Mouse (Mus musculus) frontal cortex, postnatal 14 days (tissue): ENCODE measurements around the gene Setmar.
A peak's percentile ranks its signal among the peaks of the same experiment; 100 is the strongest.

ENCODE experiments used
- DNase-seq, 2 experiments: peaks; one replicate each; pipeline ENCODE4 v3.0.0; 2022; ENCODE audit warnings: low spot score in 2 of 2

The Setmar gene

DNA sequence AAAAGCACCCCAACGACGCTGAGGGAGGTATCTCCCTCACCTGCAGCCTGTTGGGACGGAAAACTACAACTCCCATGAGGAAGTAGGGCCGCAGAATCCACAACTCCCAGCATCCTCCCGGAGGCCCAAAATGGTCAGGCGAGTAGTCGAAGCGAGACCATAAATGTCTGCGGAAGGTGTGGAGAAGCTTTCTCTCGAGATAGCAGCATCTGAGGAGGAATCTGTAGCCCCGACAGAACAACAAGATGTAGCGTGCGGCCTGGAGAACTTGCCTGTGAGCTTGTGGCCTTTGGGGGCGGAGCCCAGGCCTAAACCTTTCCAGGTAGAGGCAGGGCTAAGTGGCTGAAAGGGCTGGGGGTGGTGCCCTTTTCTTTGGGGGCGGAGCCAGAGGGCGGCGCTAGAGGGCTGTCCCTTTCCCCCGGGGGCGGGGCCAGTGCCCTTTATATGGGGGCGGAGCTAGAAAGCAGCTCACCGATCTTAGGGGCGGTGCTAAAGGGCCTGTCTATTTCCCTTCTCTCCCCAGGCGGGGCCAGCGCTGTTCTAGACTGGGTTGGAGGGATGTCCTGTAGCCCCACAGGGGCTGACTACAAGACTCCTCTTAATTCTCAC is at the start of gene Setmar:
Setmar (plus strand) TSS at position 128 of the 609 bp plus-strand sequence.
- DNase-seq = peak; percentile 93 to 95

DNA sequence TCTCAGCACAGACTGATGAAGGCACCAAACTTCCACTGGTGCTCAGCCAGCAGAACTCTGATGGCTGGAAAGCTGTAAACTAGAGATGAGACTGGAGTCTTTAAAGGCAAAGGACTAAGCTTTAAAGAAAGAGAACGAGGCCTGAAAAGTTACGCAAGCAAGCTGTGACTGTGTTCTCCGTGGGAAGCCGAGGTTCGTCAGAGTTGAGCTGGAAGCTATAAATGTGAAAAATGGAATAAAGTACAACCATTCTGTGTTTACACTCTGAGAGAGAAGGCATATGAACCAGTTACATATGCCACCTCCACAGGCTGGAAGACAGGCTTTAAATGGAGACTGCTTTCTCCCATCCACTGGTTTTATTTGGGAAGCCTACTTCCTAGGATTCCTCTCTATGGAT is 43.2 kb upstream of the Setmar start:
- DNase-seq = peak; percentile 21 to 44

DNA sequence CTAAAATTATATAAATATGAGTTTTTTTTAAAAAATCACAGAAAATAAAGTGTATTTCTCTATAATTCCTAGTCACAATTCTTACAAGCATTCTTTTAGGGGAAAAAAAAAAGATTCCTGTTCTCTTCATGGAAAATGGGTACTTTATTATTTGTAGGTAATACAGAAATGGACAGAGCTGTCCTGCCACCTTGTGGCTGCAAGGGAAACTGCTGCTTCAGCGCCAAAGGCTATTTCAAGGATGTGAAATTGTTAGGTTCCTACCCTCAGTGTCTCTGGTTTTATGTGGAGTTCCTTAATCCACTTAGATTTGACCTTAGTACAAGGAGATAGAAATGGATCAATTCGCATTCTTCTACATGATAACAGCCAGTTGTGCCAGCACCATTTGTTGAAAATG is 9.8 kb upstream of the Setmar start:
- peak in 1 of 2 experiments; percentile 50 for DNase-seq

DNA sequence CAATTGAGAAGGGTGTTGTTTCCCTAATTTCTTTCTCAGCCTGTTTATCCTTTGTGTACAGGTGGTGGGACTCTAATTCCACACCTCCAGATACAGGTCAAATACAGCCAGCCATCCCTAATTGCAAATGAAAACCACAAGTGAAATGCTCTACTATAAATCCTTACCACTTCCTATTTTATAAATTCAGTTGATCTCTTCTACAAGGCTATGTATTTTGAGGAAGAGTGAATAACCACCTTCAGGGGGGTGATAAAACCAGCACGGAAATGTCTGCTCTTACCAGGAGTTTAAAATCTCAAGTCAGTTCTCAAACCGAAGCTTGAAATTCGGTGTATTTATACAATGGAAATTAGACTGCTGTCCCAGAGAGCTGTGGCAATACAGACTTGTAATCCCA is 8.9 kb upstream of the Setmar start:
- DNase-seq = no peak

DNA sequence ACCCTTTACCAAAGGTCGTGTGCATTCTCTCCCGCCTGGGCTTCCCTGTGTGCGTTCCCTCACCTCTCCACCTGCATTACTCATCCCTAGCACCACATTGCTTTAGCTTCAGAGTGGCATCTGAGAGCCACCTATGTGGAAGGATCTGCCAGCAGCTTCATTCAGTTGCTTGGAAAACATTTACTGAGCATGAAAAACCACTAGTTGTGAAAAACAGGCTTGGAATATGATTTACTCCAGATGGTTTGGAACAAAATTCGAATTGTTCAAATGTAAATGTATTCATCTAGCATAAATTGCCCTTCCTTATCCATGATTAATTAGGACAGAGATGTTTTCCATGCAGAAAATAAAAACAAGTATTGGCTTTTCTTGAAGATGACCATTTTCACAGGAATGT is 7.5 kb upstream of the Setmar start:
- no peak for DNase-seq

DNA sequence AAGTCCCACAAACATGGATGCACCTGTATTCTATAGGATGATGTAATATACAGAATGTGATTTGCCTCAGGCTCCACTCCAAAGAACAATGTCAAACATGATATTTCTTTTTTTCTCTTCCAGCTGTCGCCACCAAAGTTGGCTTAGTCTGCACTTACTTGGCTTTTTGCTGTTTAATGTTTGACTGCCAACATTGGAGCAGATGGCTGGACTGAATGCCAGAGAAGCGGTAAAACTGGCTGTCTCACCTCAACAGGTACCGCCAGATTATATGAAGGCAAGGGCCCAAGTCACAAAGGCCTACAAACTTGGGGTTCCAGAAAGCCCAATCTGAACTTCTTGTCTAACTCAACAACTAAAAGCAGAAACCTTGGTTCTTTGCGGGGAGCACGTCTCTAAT is 6.8 kb upstream of the Setmar start:
- no peak for DNase-seq

DNA sequence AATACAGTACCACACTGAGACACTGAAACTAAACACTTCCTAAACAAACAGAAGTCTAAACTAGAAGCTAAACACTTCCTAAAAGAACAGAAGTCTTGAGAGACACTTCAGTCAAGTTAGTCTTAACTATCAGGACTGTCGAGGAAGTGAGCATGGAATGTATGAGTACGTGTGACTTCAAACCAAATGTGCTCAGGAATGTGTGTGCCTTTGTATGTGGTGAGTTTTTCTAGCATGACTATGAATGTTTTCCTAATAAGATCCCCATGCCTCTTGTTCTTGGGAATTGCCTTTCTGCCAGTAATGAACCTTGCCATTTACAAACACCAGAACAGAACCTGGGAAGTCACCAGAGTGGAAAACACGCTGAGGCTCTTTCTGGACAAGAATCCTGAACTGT is 3.7 kb upstream of the Setmar start:
- DNase-seq = no peak

DNA sequence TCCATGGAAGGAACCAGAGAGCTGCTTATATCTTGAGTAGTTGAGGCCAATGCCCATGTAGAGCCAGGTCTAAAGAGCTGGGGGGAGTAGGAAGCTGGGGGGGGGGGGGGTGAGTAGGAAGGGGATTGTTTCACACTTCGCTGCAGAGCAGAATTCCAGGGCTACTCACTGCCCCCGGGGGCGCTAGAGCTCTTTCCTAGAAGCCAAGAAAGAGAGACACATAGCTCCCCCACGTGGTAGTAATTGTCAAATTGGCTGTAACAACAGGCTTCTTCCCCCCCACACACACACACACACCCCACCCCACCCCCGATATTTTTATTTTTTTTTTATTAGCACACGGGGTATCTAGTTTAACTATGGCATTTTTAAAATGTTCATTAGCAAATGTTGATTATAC is 738 bp downstream of the Setmar start:
- DNase-seq = peak; percentile 63 to 70

DNA sequence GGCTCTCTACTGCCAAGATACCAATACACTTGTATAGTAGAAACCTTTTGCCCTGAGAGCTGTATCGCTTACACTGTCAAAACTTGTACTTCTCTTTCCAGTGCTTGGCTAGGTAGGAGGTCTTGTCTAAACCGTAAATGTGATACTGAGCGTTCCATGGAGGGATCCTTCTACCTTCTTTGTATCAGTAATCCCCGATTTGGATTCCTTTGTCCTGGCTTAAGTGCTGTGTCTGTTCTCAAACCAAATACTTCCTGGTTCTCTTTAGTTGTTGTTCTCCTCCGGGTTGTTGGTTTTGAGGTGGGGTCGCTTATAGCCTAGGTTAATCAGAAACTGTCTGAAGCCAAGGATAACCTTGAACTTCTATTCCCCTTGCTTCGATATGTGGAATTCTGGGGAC is 6.1 kb downstream of the Setmar start:
- no peak for DNase-seq

DNA sequence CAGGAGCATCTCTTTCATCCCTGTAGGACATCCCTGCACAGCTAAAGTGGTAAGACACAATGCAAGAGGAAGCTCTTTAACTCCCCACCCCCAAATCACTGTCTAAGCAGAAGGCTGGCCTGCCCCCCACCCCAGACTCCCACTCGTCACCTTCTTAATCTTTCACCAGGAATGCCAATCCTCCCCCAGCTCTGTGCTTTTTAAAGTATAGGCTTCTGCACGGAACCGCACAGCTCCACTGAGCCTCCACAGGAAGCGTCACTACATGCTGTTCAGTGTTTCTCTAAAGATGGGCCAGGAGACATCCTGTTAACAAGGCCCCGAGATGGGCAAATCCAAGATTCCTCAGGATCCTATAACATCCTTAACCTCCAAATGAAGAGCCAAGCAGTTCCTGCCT is 8.2 kb downstream of the Setmar start:
- no peak for DNase-seq

DNA sequence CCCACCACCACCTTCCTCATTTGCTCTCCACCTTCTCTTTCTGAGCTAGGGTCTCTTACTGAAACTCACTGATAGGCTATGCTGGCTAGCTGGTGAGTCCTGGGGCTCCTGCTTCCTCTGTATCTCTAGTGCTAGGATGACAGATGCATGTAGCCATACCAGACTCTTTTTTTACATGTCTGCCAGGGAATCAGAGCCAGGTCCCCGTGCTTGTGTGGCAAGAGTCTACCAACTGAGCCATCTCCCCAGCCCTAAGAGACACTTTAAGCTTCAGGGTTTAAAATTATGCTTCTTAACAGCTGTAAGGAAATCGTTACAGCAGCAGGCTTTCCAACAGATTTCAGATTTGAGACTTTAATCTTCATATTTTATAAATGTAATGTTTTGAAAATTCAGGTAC is 9.1 kb downstream of the Setmar start:
- DNase-seq = no peak

DNA sequence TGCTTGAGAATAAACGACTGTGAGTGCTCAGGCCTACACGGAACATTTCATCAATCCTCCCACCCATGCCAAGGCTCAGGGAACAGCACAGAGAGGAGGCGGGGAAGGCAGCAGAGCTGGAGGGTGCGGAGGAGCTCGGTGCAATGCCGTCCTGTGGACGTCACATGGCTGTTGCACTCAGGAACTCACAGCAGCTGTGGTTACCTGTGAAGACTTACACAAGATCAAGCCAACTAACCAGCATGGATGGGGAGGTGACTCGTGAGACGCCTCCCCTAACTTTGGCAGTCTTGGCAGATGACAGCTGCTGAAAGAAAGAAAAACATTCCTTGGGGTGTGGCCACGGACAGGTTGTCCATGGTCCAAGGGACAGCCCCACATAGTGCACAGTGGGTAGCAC is 9.8 kb downstream of the Setmar start:
- no peak for DNase-seq

DNA sequence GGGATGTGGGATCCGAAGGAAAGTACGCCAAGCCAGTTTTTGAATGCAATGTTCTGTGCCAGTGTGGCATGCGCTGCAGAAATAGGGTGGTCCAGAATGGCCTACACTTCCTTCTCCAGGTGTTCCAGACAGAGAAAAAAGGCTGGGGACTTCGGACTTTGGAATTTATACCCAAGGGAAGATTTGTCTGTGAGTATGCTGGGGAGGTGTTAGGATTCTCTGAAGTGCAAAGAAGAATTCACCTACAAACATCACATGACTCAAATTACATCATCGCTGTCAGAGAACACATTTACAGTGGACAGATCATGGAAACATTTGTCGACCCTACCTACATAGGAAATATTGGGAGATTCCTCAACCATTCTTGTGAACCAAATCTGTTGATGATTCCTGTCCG is 11.0 kb downstream of the Setmar start:
- DNase-seq = no peak

DNA sequence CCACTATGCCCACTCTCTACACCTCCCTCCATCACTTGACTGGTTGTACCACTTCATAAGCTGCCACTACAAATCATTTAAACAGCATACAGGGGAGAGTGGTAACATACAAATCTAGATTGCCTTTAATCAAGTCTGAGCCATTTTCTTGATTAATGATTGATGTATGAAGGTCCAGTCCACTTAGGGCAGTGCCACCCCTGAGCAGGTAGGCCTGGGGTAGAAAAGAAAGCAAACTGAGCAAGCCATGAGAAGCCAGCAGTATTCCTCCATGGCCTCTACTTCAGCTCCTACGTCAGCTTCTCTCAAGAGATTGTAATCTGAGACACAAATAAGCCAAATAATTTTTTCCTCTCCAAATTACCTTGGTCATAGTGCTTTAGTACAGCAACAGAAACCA is 26.5 kb downstream of the Setmar start:
- no peak for DNase-seq

DNA sequence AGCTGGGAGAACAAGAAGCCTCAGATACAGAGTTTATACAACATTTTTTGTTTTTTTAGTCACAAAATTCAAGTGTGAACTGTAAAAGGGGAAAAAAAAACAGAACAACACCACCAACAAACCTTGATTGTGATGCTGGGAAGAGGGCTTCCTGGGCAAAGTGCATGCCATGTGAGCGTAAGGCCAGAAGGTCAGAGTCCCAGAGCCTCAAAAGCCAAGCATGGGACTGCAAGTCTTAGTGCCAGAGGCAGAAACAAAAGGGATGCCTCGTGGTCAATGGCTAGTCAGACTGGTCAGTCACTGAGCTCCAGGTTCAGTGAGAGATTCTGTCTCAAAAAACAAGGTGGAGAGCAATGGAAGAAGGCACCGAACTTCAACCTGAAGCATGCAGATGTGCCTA is 27.8 kb downstream of the Setmar start:
- DNase-seq = no peak

DNA sequence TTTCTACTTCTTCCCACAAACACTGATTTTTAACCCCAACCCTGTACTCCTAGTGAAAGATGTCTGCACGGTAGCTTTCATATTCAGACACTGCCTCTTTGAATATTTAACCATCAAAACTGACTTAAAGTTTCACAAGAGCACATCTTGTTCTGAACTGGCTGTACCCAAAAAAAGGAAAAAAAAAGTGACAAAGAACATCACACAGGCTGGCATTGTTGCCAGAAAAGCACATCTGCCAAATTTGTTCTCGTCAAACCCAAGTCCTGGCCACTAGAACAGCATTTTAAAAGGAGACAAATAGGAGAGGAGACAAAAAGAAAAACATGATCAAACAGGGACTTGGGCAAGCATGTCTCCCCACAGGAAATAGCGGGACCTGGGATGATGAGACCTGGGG is 28.6 kb downstream of the Setmar start:
- DNase-seq = no peak

DNA sequence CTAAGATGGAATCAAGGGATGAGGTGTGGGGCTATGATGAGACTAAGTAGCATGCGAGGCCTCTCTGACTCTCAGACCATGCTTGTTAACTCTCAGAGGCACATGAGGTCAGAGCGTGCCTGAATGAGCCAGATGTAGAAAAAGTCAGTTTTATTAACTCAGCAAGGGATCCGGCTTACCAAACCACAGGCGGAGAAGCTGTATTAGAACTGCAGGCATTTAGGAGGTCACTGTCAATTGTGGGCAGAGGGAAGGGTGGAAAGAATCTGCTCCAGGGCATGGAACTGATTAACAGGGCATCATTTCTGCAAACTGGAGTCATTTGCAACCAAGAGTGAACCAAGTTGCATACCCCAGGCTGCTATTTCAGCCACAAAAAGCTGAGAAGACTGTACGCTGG is 30.6 kb downstream of the Setmar start:
- DNase-seq = no peak

DNA sequence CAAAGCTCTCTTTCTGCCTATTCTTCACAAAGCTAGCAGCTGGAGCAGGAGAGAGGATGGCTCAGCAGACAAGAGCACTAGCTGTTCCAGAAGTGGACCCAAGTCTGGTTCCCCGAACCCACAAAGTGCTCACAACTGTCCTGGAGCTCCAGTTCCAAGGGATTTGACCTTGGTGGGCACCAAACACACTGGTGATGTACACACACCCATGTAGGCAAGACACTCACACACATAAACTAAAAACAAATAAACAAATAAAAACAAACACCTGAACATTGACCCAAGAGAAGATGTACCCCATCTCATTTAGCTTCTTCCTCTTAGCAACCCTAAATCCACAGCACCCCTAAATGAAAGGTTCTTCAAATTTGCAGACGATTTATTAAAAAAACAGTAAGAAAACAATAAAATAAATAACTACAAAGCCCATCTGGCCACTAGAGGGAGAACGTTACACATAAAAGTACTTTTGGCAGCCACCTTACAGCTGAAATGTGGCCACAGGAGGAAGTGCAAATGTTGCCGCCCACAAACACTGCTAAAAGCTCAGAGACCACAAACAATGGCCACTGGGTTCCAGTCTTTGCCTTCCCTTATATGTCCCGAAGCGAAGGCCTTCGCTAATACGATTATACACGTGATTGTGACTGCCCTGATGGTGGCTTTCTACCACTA is 33.5 kb downstream of the Setmar start:
- DNase-seq = peak in 1 of 2 experiments; percentile 29

DNA sequence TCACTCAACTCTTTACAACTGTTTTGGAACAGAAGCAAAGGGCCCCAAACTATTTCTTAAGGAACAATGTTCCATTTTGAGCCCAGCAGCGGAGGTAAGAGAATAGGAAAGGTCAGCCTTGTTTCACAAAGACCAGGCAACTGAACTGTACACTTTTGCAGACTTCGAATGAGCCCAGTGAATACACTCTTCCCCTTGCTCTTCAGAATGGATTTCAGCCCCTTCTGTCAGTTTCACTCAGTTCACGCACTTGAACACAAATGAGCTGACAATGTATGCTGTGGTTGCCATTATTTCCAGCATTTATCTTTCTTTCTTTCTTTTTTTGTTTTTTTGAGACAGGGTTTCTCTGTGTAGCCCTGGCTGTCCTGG is 34.0 kb downstream of the Setmar start:
- DNase-seq = no peak

DNA sequence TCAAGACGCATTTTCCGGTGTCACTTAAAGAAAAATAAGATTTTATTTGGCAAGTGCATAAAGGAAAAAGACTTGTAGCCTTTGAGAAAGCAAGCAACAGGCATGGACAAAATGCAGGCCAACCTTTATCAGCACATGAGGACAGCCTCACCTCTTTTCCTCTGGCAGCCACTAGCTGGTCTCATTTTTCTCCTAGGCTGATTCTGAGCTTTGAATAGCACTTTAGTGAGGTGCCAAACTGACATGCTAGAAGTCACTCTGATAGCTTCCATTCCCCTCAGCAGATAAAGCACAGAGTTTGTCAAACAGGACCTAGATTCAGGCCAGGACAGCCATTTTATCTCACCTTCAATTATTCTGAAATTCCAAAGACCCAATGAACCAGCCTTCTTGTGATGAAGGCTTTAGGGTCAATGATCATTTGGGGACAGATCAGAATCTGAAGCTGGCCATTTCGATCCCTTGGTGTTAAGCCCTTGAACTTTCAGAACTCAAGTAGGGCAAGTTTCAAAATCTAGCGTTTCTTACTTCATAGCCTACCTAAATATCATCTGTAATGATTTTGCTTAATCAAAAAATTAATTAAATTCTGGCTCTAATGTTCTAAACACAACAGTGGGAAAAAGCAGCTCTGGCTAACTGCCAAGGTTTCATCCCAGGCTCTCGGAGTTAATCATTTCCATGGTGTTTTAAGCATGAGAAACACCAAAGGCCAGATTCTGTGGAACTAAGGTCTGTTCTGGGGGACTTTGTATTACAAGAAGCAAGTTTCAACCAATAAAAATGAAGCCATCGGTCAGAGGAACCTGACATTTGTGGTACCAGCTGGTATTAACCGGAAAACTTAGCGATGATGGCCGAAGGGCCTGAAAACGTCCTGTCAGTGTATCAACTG is 37.3 kb downstream of the Setmar start:
- DNase-seq = no peak

DNA sequence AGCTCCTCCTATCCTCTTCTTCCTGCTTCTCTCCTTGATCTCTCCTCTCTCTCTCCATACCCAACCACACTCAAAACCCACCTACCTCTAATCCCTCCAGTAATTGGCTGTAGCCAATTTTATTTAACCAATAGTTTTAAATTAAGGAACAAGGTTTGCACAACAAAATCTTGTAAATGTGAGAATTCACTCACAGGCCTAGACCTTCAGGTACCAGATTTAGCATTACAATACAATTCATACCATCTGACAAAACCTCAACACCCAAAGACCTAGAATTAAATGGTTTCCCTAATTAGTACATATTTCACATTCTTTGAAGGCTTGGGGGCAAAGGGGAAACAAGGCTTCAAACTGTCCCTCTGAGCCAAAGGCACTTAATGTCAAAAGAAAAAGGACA is 42.5 kb downstream of the Setmar start:
- DNase-seq = no peak

DNA sequence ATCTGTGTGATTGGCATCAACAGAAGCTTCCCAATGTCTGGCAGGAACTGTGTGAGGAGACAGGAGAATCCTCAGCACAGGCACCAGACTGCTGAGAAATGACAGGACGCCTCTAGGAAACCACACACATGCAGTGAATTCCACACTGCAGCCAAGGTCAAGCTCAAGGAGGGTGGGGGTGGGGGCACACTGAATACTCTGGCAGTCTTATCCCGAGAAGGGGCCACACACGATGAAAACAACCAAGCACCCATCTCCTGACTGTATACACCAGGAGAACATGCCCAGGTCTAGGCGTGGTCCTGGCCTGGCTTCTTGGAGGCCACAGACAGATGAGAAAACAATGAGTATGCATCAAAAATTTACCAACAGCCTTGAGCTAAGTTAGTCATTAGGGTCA is 45.5 kb downstream of the Setmar start:
- no peak for DNase-seq

DNA sequence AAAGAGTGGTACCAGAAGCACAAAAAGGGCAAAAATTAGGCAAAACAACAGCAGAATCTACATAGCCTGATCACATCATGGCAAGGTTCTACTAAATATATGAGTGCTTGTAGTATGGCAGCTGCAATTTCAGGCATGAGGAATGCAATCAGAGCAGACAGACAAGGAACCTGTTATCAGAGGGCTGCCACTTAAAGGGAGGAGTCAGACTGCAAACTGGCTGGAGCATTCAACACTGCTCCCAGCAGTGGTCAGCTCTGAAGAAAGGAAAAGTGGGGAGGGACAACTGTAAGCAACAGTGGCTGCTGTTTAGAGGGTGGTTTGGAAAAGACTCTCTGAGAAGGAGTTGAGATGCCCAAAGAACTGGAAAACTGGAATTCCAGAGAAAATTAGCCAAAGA is 46.8 kb downstream of the Setmar start:
- no peak for DNase-seq
